Mouse (Mus musculus) monocyte, adult 5-6 weeks (primary cell): ENCODE results near the gene Vmn2r86. TPM values are rescaled to one million over a fixed set of nuclear protein-coding genes. Genes with fewer than 3 reads are reported as not detected.
"Not testable (repeated sequence)": the region's sequence is repeated elsewhere in the genome, so short reads cannot be mapped to it uniquely, and the experiment has no call there.

Experiments used
- ATAC-seq: fragments of 153-309, 156-312 bp; replicated peaks from 2 replicates; pipeline ENCODE4 v1.8.0; 2017; ENCODE audit warnings: mild to moderate bottlenecking; ENCODE audit not compliant: low TSS enrichment, insufficient number of reproducible peaks, severe bottlenecking, poor library complexity, low FRiP score
- total RNA-seq: library from RNA; stranded (forward); fragments of 200-1000, 200-491, 200-594 nt; gene quantifications from 3 replicates; pipeline ENCODE4 v1.2.3, GENCODE M21; 2017

The Vmn2r86 gene
- total RNA-seq: not detected in 3 replicates

DNA sequence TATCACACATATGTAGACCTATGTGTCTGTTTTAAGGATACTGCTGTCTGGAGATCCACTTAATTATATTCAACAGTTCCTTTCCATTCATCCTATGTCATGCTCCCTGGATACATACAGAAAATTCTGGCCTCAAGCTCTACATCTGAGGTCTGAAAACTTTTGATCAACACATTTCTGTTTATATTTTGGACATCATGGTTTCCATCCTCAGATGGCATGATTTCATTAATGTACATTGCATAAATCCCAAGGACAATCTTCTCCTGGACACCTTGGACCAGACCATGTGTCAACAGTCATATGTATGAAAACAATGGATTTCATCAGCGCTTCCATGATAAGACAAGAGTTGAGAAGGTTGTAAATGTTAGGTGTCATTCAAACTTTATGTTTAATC, at the start of gene Vmn2r86:
Gene Vmn2r86 (minus strand): TSS at position 101 of the 400 bp plus-strand sequence.
- ATAC-seq: not testable (repeated sequence)

DNA sequence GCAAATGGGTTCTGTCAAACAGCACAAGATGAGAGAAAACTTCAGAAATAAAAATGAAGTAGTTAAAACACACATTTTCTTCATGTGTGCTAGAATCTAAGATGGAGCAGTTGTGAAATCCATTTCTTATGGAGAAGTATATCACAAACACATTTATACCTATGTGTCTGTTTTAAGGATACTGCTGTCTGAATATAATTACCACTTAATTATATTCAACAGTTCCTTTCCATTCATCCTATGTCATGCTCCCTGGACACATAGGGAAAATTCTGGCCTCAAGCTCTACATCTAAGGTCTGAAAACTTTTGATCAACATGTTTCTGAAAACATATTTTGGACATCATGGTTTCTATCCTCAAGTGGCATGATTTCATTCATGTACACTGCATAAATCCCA, 41.4 kb upstream of the Vmn2r86 start, which contains the start of gene Vmn2r87:
Gene Vmn2r87 (minus strand): TSS at position 101 of the 400 bp plus-strand sequence.
- ATAC-seq: no peak

DNA sequence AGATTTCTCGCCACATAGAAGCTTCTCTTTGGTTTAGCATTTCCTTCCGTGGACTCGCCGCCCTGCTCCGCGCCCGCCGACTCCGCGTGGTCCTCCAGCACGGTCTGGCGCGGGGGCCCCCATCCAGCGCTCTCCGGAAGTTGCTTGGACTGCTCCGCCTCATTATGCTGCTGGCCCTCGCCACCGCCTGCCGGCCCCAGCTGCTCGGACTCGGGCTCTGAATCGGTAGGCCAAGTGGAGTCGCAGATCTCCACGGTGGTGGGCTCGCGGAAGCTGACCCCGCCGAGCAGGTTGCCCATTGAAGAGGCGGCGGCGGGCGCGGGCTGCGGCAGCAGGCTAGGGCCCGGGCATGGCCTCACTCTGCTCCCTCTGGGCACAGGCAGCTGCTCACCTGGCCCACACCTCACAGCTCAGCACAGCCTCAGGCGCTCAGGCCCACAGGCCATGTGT, 14.5 kb upstream of the Vmn2r86 start:
- ATAC-seq: no peak

DNA sequence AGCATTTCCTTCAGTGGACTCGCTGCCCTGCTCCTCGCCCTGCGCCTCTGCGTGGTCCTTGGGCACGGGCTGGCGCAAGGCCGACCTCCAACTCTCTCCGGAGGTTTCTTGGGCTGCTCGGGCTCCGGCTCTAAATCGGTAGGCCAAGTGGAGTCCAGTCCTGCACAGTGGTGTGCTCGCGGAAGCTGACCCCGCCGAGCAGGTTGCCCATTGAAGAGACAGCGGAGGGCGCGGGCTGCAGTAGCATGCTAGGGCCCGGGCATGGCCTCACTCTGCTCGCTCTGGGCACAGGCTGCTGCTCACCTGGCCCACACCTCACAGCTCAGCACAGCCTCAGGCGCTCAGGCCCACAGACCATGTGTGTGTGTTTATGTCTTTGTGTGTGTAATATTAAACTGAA, 11.1 kb downstream of the Vmn2r86 start:
- no peak for ATAC-seq

- ATAC-seq: not testable (repeated sequence)
These were observed 21.5 kb downstream of the Vmn2r86 start for GRCm38 (mm10) chr10:130434185-130434898.

- not testable (repeated sequence) for ATAC-seq
These were observed 26.2 kb downstream of the Vmn2r86 start, which contains the start of gene Vmn2r85 for GRCm38 (mm10) chr10:130429603-130430002. Gene Vmn2r85, minus strand, starts transcription at chr10:130429703.

- ATAC-seq: not testable (repeated sequence)
These were observed 33.5 kb downstream of the Vmn2r86 start for GRCm38 (mm10) chr10:130422368-130422767.

GRCm38 (mm10) chr10:130420401-130420800, 35.4 kb downstream of the Vmn2r86 start:
- no peak for ATAC-seq

DNA sequence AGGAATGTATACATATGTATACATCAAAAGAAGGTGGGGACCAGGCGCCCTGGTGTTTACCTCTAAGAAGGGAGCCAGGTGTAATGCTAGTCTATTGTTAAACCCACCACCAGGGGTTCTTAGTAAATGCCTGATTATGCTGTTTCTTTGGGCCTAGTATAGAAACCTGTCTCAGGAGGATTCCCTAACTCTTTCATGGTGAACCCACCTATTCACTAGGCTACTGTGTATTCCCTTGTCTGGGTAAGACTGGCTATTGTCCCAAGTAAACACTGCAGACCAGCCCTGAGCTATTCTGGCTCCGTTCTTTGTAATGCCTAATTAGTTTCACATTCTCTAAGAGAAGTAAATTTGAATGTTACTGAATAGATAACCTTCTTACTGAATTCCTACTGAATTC, 35.9 kb downstream of the Vmn2r86 start:
- ATAC-seq: not testable (repeated sequence)

GRCm38 (mm10) chr10:130416352-130416751, 39.5 kb downstream of the Vmn2r86 start:
- not testable (repeated sequence) for ATAC-seq

DNA sequence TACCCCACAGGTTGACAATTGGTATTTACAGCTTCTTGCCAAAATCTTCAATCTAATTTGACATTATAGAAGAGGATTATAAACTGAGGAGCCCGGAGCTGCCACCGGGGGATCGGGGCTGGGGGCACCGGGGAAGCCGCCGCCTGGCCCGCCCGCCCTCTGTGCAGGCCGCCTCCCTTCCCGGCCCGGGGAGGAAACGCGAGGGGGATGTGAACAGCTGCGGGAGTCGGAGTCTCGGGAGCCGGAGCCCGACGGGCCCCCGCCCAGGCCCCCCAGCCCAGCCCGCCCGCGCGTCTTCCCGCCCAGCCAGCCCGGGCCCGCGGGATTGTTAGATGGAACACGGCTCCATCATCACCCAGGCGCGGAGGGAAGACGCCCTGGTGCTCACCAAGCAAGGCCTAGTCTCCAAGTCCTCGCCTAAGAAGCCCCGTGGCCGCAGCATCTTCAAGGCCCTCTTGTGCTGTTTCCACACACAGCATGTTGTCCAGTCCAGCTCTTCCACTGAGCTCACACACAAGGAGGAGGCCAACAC, 43.6 kb downstream of the Vmn2r86 start:
- not testable (repeated sequence) for ATAC-seq

- no peak for ATAC-seq
These were observed 61.6 kb downstream of the Vmn2r86 start, which contains the start of gene Vmn2r84 for GRCm38 (mm10) chr10:130394232-130394631. Gene Vmn2r84, minus strand, starts transcription at chr10:130394332.

Other genes with a start within 250 kb of the Vmn2r86 start
- not detected in 3 replicates for gene Olfr827, start 241.6 kb downstream of the Vmn2r86 start, total RNA-seq
- gene Neurod4, start 175.8 kb downstream of the Vmn2r86 start, total RNA-seq: 0.68 TPM in 1 of 3 replicates, not detected in the others
- 26.6 to 78.3 TPM (median 40.3 TPM) in 3 replicates for gene Tespa1, start 133.2 kb downstream of the Vmn2r86 start, total RNA-seq
- 0.19 TPM in 1 of 3 replicates, not detected in the others for gene Vmn2r84, start 61.7 kb downstream of the Vmn2r86 start, total RNA-seq
- not detected in 3 replicates for gene Vmn2r85, start 26.3 kb downstream of the Vmn2r86 start, total RNA-seq
- not detected in 3 replicates for gene Vmn2r87, start 41.3 kb upstream of the Vmn2r86 start, total RNA-seq